Mouse (Mus musculus) intestine, embryonic 16.5 days (tissue): Measurements from ENCODE around the gene Mgst2. TPM values are rescaled to one million over a fixed set of nuclear protein-coding genes. Genes with fewer than 3 reads are reported as not detected.

Source experiments
- ATAC-seq: fragments of 200-750 bp; cut with Nextera tagmentation; 2 replicates; pipeline ENCODE4 v1.8.0; 2017; ENCODE audit warnings: moderate TSS enrichment, moderate library complexity
- H3K27ac ChIP-seq: fragments of 300-500 bp; sonication (generic); 2 replicates; pipeline ENCODE4 v1.5.1; 2014; ENCODE audit warnings: mild to moderate bottlenecking, low read length
- H3K27me3 ChIP-seq: fragments of 300-500 bp; sonication (generic); replicated peaks from 2 replicates; pipeline ENCODE4 v1.6.1; 2014; ENCODE audit warnings: low read length, control low read depth, mixed read lengths; ENCODE audit not compliant: control insufficient read depth, insufficient read depth
- H3K36me3 ChIP-seq: fragments of 300-500 bp; sonication (generic); 2 replicates; pipeline ENCODE4 v1.6.1; 2014; ENCODE audit warnings: low read length, control low read depth; ENCODE audit not compliant: control insufficient read depth, insufficient read depth
- H3K4me1 ChIP-seq: fragments of 300-500 bp; sonication (generic); 2 replicates; pipeline ENCODE4 v1.6.1; 2014; ENCODE audit warnings: low read length, control low read depth, mixed read lengths; ENCODE audit not compliant: control insufficient read depth, insufficient read depth
- H3K4me2 ChIP-seq: fragments of 300-500 bp; sonication (generic); 2 replicates; pipeline ENCODE4 v1.6.1; 2014; ENCODE audit warnings: low read depth, low read length, control low read depth
- H3K4me3 ChIP-seq: fragments of 300-500 bp; sonication (generic); 2 replicates; pipeline ENCODE4 v1.5.1; 2014; ENCODE audit warnings: mild to moderate bottlenecking, low read length
- H3K9ac ChIP-seq: fragments of 300-500 bp; sonication (generic); 2 replicates; pipeline ENCODE4 v1.6.1; 2014; ENCODE audit warnings: low read depth, low read length
- H3K9me3 ChIP-seq: fragments of 300-500 bp; sonication (generic); 2 replicates; pipeline ENCODE4 v1.6.1; 2016; ENCODE audit warnings: low read length, control low read depth; ENCODE audit not compliant: control insufficient read depth
- WGBS: fragments of 180-500 bp; shearing (Covaris S2); extraction: QIAGEN DNeasy Blood & Tissue Kit; methylation state at CpG from one replicate; pipeline ENCODE4 v1.1.7; 2014; 5-methylcytosine and 5-hydroxymethylcytosine counted together
- polyA plus RNA-seq: library from polyadenylated mRNA; unstranded; fragments of >200 nt; fragmentation: Nextera tagmentation; extraction: Ambion mirVana; gene quantifications from 2 replicates; pipeline ENCODE4 v1.2.1, GENCODE M21; 2015

Gene Mgst2
- polyA plus RNA-seq, 1 experiment from 2014 or later, result 49.8 TPM

GRCm38 (mm10) chr3:51634451-51634850, 25.7 kb upstream of the Mgst2 start:
- Histone ChIP-seq H3K4me2 (no peak overlapping the region), H3K27me3 (no peaks in the 10 kb centered on the region), H3K4me1 (no peaks in the 10 kb centered on the region), H3K4me3 (no peak overlapping the region), H3K9ac (no peak overlapping the region), H3K27ac (no peak overlapping the region), H3K36me3 (no peaks in the 10 kb centered on the region), H3K9me3 (no peaks in the 10 kb centered on the region; the same call in 1 of the 2 replicates)
- ATAC-seq, result no peak
- 95% methylated on average over 1 of the region's 1 CpGs for WGBS

- no peak overlapping the region for H3K9ac ChIP-seq
- H3K4me3 ChIP-seq, result no peak overlapping the region
- whole genome bisulfite sequencing, result 85% methylated on average over 2 of the region's 2 CpGs
- no peaks in the 10 kb centered on the region for H3K36me3 ChIP-seq
- no peak overlapping the region for H3K27ac ChIP-seq
- H3K4me2 ChIP-seq, result no peak overlapping the region
- no peak for ATAC-seq
- no peaks in the 10 kb centered on the region; the same call in 1 of the 2 replicates for H3K9me3 ChIP-seq
- no peaks in the 10 kb centered on the region for H3K27me3 ChIP-seq
- H3K4me1 ChIP-seq, result no peaks in the 10 kb centered on the region
Observed at GRCm38 (mm10) chr3:51635960-51636359, 24.2 kb upstream of the Mgst2 start.

- 86% methylated on average over 20 of the region's 20 CpGs for WGBS
- H3K4me2 ChIP-seq, result no peak overlapping the region
- no peak overlapping the region for H3K27ac ChIP-seq
- no peak for ATAC-seq
- H3K9ac ChIP-seq, result no peak overlapping the region
- no peaks in the 10 kb centered on the region for H3K36me3 ChIP-seq
- no peak overlapping the region for H3K4me3 ChIP-seq
- no peaks in the 10 kb centered on the region for H3K9me3 ChIP-seq
- no peaks in the 10 kb centered on the region for H3K4me1 ChIP-seq
- H3K27me3 ChIP-seq, result no peaks in the 10 kb centered on the region
Observed at GRCm38 (mm10) chr3:51636700-51637099, 23.5 kb upstream of the Mgst2 start.

GRCm38 (mm10) chr3:51637326-51637725, 22.8 kb upstream of the Mgst2 start:
- H3K36me3 ChIP-seq, result no peaks in the 10 kb centered on the region
- H3K27ac ChIP-seq, result no peak overlapping the region
- no peaks in the 10 kb centered on the region for H3K9me3 ChIP-seq
- no peak overlapping the region for H3K4me3 ChIP-seq
- 88% methylated on average over 6 of the region's 6 CpGs for WGBS
- H3K4me1 ChIP-seq, result no peaks in the 10 kb centered on the region
- no peak overlapping the region for H3K9ac ChIP-seq
- H3K27me3 ChIP-seq, result no peaks in the 10 kb centered on the region
- ATAC-seq, result no peak
- no peak overlapping the region for H3K4me2 ChIP-seq

GRCm38 (mm10) chr3:51638260-51638659, 21.9 kb upstream of the Mgst2 start:
- ATAC-seq, result no peak

GRCm38 (mm10) chr3:51645484-51645883, 14.7 kb upstream of the Mgst2 start:
- H3K9me3 ChIP-seq, result no peaks in the 10 kb centered on the region
- H3K4me1 ChIP-seq, result peaks cover 9% of the 10 kb centered on the region; the same call in 1 of the 2 replicates
- 86% methylated on average over 6 of the region's 6 CpGs for WGBS
- H3K4me2 ChIP-seq, result no peak overlapping the region
- H3K9ac ChIP-seq, result no peak overlapping the region
- H3K4me3 ChIP-seq, result no peak overlapping the region
- H3K27ac ChIP-seq, result no peak overlapping the region
- no peak for ATAC-seq
- H3K27me3 ChIP-seq, result no peaks in the 10 kb centered on the region
- H3K36me3 ChIP-seq, result no peaks in the 10 kb centered on the region

More at GRCm38 (mm10) chr3:51638260-51638659, 21.9 kb upstream of the Mgst2 start:
- no peak overlapping the region for H3K4me2 ChIP-seq
- 85% methylated on average over 6 of the region's 6 CpGs for WGBS
- no peaks in the 10 kb centered on the region for H3K9me3 ChIP-seq
- no peaks in the 10 kb centered on the region for H3K4me1 ChIP-seq
- H3K9ac ChIP-seq, result no peak overlapping the region
- no peaks in the 10 kb centered on the region for H3K27me3 ChIP-seq
- no peak overlapping the region for H3K4me3 ChIP-seq
- no peaks in the 10 kb centered on the region for H3K36me3 ChIP-seq
- no peak overlapping the region for H3K27ac ChIP-seq

- WGBS, result 50% methylated on average over 10 of the region's 10 CpGs
- no peak overlapping the region for H3K27ac ChIP-seq
Observed at GRCm38 (mm10) chr3:51646301-51646700, 13.9 kb upstream of the Mgst2 start.

GRCm38 (mm10) chr3:51647356-51647755, 12.8 kb upstream of the Mgst2 start:
- Histone ChIP-seq H3K9ac (no peak overlapping the region), H3K4me2 (no peak overlapping the region), H3K4me1 (peaks cover 13% of the 10 kb centered on the region; the same call in 1 of the 2 replicates), H3K4me3 (no peak overlapping the region), H3K9me3 (no peaks in the 10 kb centered on the region), H3K27me3 (no peaks in the 10 kb centered on the region), H3K27ac (no peak overlapping the region), H3K36me3 (no peaks in the 10 kb centered on the region)
- ATAC-seq, result no peak
- WGBS, result 68% methylated on average over 4 of the region's 4 CpGs

More at GRCm38 (mm10) chr3:51646301-51646700, 13.9 kb upstream of the Mgst2 start:
- Histone ChIP-seq H3K9ac (no peak overlapping the region), H3K27me3 (no peaks in the 10 kb centered on the region), H3K4me1 (peaks cover 9% of the 10 kb centered on the region; the same call in 1 of the 2 replicates), H3K4me2 (no peak overlapping the region), H3K36me3 (no peaks in the 10 kb centered on the region), H3K9me3 (no peaks in the 10 kb centered on the region), H3K4me3 (no peak overlapping the region)
- no peak for ATAC-seq

GRCm38 (mm10) chr3:51648037-51648664, 12.0 kb upstream of the Mgst2 start:
- H3K27me3 ChIP-seq, result no peaks in the 10 kb centered on the region
- H3K4me3 ChIP-seq, result no peak overlapping the region
- H3K9me3 ChIP-seq, result no peaks in the 10 kb centered on the region
- peak overlapping the region; percentile 32; the same call in 1 of the 2 replicates for H3K9ac ChIP-seq
- no peak overlapping the region for H3K27ac ChIP-seq
- H3K36me3 ChIP-seq, result no peaks in the 10 kb centered on the region
- peak overlapping the region; percentile 35; the same call in 1 of the 2 replicates for H3K4me2 ChIP-seq
- peaks cover 20% of the 10 kb centered on the region for H3K4me1 ChIP-seq
- peak; percentile 43 for ATAC-seq
- WGBS, result 38% methylated on average over 15 of the region's 15 CpGs

- Histone ChIP-seq H3K27me3 (no peaks in the 10 kb centered on the region), H3K36me3 (no peaks in the 10 kb centered on the region), H3K27ac (no peak overlapping the region), H3K4me3 (no peak overlapping the region), H3K9me3 (no peaks in the 10 kb centered on the region), H3K9ac (no peak overlapping the region), H3K4me2 (no peak overlapping the region), H3K4me1 (peaks cover 21% of the 10 kb centered on the region)
- WGBS, result 70% methylated on average over 8 of the region's 8 CpGs
- 0 out of 2 replicates have a peak, but pooled peaks have one; percentile 9 for ATAC-seq
Observed at GRCm38 (mm10) chr3:51649426-51649825, 10.7 kb upstream of the Mgst2 start.
